Mouse (Mus musculus): ENCODE measurements around the gene Lcn3. TPM values are rescaled to one million over a fixed set of nuclear protein-coding genes. Genes with fewer than 3 reads are reported as not detected.
"Not testable (repeated sequence)": the region's sequence is repeated elsewhere in the genome, so short reads cannot be mapped to it uniquely, and the experiment has no call there.

Lcn3 gene
- polyA plus RNA-seq, 1 experiment from 2014 or later = not detected

DNA sequence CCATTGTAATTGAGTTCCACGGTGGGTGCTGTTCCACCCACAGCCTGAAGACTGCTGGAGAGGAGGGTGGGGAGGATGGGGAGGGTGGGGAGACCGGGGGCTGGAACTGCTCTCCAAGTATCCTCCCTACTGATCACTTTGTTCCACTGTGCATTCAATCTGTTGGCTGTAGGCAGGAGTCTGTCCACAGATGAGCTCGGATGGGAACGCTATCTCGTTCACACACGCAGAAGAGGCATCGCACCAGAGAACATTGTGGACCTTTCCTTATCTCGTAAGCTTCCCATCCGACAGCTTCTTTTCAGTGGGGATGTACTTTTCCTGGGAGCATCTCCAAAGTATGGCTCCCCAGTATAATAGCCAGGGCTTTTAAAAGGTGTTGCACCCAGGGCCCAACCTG is 13.7 kb downstream of the Lcn3 start:
- no peaks in the 10 kb centered on the region for H3K4me1 ChIP-seq
- no peak overlapping the region for H3K4me3 ChIP-seq
- no peak overlapping the region for H3K27ac ChIP-seq (replicated peaks)
- no peak overlapping the region for H3K9ac ChIP-seq (replicated peaks)
- no peak overlapping the region for H3K4me2 ChIP-seq (replicated peaks)
- 93% methylated on average over 9 of the region's 9 CpGs for WGBS
- ATAC-seq (ENCODE audit: low FRiP score, low read depth) = no peak
- H3K36me3 ChIP-seq = no peaks in the 10 kb centered on the region
- no peaks in the 10 kb centered on the region for H3K27me3 ChIP-seq
- H3K9me3 ChIP-seq = no peaks in the 10 kb centered on the region

DNA sequence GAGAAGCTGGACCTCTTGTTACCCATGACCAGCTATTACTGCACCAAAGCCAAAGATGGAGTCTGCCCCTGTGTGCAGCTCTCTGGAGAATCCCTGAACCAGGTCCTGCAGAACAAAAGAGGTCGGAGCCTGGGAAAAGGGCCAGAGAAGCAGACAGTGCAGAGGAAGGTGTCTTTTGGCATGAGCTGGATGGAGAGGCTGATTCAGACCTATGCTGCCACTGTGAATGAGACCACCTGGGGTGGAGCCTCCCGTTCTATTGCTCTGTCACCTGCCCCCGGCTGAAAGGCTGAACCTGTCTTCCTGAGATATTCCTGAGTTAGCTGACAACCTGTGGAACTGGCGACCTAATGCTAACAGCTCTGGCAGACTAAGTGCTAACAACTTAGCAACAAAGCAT is 15.6 kb downstream of the Lcn3 start:
- Histone ChIP-seq H3K36me3 (no peaks in the 10 kb centered on the region), H3K4me3 (no peak overlapping the region), H3K9me3 (no peaks in the 10 kb centered on the region), H3K27me3 (no peaks in the 10 kb centered on the region), H3K9ac (replicated peaks) (no peak overlapping the region), H3K4me2 (replicated peaks) (no peak overlapping the region), H3K4me1 (no peaks in the 10 kb centered on the region; the same call in 1 of the 2 replicates), H3K27ac (replicated peaks) (no peak overlapping the region)
- WGBS = 63% methylated on average over 4 of the region's 4 CpGs
- no peak for ATAC-seq (ENCODE audit: low FRiP score, low read depth)

DNA sequence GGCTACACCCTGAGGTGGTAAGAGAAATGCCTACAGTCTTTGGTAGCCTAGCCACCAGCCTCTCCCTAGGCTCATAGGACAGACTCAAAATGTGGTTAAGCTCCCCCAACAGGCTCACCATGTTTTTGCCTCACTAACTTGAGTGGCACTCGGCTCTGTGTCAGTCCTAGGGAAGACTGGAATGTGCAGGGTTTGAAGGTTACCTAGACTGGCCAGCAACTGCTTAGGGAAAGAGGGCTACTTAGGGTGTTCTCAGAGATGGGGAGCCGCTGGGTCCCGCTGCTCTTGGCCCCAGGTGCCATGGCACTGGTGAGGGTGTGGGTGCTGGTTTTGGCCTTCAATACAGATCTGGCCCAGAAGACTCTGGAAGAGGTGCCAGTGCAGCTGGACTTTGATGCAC is 16.6 kb downstream of the Lcn3 start, which contains the start of gene Gm13539:
Gene Gm13539 (plus strand): TSS at position 301 of the 400 bp plus-strand sequence.
- Histone ChIP-seq H3K4me2 (replicated peaks) (no peak within 1 kb of the TSS), H3K9ac (replicated peaks) (no peak within 1 kb of the TSS), H3K9me3 (no peaks in the 10 kb centered on the region), H3K27ac (replicated peaks) (no peak within 1 kb of the TSS), H3K27me3 (no peaks in the 10 kb centered on the region), H3K4me3 (no peak within 1 kb of the TSS), H3K36me3 (no peaks in the 10 kb centered on the region), H3K4me1 (no peaks in the 10 kb centered on the region; the same call in 1 of the 2 replicates)
- ATAC-seq (ENCODE audit: low FRiP score, low read depth) = no peak
- WGBS = 83% methylated on average over 3 of the region's 3 CpGs

DNA sequence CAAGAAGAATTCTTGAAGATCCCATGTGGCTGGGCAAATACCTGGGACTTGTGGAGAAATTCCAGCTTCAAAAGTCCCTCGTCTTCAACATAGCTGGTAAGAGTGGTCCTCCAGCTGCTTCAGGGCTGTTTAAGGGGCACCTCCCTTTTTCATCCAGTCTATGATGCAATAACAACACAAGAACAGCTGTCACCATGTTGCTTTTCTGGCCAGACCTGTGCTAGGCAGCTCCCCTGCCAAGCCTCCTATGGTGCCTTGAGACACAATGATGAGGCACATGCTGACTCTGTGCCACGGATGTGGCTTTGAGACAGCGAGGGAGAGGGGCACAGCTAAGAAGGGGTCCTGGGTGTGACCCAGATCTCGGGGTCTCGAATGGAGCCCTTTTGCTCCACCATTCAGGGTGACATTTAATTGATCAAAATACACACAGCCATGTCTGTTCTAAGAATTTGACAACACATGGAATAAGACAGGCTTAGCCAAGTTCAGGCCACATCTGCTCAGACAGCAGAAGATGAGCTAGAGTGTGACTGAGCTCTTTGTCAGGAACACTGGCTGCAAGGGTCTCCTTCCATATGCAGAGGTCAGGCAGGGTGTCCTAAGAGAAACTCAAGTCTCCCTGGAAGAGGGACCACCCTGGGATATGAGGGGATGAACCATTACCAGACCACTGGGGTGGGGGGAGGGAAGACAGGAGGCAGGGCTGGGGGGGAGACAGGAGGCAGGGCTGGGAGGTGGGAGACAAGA is 20.4 kb downstream of the Lcn3 start:
- WGBS = 71% methylated on average over 5 of the region's 5 CpGs
- Histone ChIP-seq H3K4me1 (no peaks in the 10 kb centered on the region; the same call in 1 of the 2 replicates), H3K4me2 (replicated peaks) (no peak overlapping the region), H3K4me3 (no peak overlapping the region), H3K27me3 (no peaks in the 10 kb centered on the region), H3K27ac (replicated peaks) (no peak overlapping the region), H3K36me3 (no peaks in the 10 kb centered on the region), H3K9me3 (no peaks in the 10 kb centered on the region), H3K9ac (replicated peaks) (no peak overlapping the region)
- no peak for ATAC-seq (ENCODE audit: low FRiP score, low read depth)

DNA sequence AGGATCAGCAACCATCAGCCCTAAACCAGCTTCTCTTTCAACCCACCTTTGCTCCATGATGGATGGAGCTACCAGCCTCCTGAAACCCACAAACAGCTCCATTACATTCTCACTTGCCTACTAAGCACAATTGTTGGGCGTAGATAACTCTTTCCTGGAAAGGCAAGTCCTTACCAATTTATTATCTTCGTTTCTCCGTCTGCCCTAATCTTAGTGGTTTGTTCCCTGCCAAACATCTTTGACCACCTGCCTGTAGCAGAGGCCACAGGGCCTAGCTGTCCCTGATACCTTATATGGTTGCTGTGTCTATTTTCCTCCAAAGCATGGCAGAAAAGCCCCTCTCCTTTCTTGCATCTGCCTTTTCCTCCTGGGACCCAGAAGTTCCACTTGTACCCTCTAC is 23.7 kb downstream of the Lcn3 start:
- H3K4me3 ChIP-seq = no peak overlapping the region

DNA sequence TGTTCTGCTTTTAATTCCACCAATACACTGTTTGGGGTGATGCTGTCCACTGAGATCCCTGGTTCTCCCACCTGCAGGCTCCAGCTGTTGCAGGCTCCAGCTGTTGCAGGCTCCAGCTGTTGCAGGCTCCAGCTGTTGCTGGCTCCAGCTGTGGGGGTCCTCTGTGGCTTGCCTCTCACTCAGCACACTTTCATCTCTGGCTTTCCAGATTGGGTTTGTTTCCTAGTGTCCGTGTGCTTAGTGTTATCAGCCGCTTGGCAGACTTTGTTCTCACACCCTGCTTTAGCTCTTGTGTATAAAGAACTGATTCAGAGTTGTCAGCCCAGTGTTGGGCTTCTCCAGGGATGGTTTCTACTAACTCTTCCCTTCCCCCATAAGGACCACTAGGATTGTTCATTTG is 32.3 kb downstream of the Lcn3 start:
- Histone ChIP-seq H3K9me3 (no peaks in the 10 kb centered on the region), H3K4me3 (no peak overlapping the region), H3K4me1 (0 out of 2 replicates have a peak, but pooled peaks cover 6% of the 10 kb centered on the region), H3K9ac (replicated peaks) (no peak overlapping the region), H3K27ac (replicated peaks) (no peak overlapping the region), H3K4me2 (replicated peaks) (no peak overlapping the region), H3K27me3 (no peaks in the 10 kb centered on the region), H3K36me3 (no peaks in the 10 kb centered on the region)
- 50% methylated on average over 2 of the region's 2 CpGs for WGBS
- no peak for ATAC-seq (ENCODE audit: low FRiP score, low read depth)

More for the DNA sequence above, 23.7 kb downstream of the Lcn3 start:
- Histone ChIP-seq H3K36me3 (no peaks in the 10 kb centered on the region), H3K4me1 (no peaks in the 10 kb centered on the region; the same call in 1 of the 2 replicates), H3K27me3 (no peaks in the 10 kb centered on the region), H3K27ac (replicated peaks) (no peak overlapping the region), H3K9ac (replicated peaks) (no peak overlapping the region), H3K9me3 (no peaks in the 10 kb centered on the region), H3K4me2 (replicated peaks) (no peak overlapping the region)
- no peak for ATAC-seq (ENCODE audit: low FRiP score, low read depth)
- WGBS = 89% methylated on average over 3 of the region's 3 CpGs

DNA sequence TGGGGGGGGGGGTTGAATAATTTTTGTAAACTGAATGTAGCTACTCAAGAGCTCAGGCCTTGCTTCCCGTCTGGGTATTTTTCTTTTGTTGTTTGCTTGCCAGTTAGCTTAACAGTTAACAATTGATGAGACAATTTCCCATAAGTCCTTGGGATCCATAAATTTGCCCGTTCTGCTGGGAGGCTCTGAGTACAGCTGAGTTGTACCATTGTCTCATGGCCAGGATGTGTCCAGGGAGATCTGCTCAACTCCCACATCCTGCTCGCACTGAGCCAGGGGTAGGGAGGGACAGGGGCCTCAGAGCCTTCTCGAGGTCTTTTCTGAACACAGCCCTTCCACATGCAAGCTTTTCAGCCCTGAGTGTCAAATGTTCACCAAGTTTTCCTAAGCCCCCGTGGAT is 32.7 kb downstream of the Lcn3 start:
- Histone ChIP-seq H3K4me2 (replicated peaks) (no peak overlapping the region), H3K27ac (replicated peaks) (no peak overlapping the region), H3K4me1 (0 out of 2 replicates have a peak, but pooled peaks cover 6% of the 10 kb centered on the region), H3K9me3 (no peaks in the 10 kb centered on the region), H3K36me3 (no peaks in the 10 kb centered on the region), H3K4me3 (no peak overlapping the region), H3K27me3 (no peaks in the 10 kb centered on the region), H3K9ac (replicated peaks) (no peak overlapping the region)
- no peak for ATAC-seq (ENCODE audit: low FRiP score, low read depth)
- 36% methylated on average over 5 of the region's 5 CpGs for WGBS

DNA sequence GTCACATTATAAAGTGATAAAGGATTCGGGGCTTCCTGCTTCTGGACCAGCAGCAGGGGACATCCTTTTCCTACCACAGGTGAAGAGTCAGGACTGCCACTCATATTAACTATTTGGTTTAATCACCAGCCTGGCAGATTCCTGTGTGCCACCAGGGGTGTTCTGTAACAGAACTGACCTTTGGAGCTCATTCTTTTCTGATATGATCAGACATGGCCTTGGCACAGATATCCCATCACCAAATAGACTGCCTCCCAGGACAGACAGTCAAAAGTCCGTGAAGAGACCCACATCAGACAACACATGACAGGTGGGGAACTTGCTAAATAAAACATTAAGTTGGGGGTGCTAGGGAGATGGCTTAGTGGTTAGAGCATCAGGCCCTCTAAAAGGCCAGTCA is 46.3 kb downstream of the Lcn3 start:
- Histone ChIP-seq H3K9ac (replicated peaks) (no peak overlapping the region), H3K27ac (replicated peaks) (no peak overlapping the region), H3K9me3 (no peaks in the 10 kb centered on the region), H3K36me3 (no peaks in the 10 kb centered on the region), H3K4me2 (replicated peaks) (no peak overlapping the region), H3K27me3 (no peaks in the 10 kb centered on the region), H3K4me1 (no peaks in the 10 kb centered on the region), H3K4me3 (no peak overlapping the region)
- WGBS = 81% methylated on average over 2 of the region's 2 CpGs
- ATAC-seq (ENCODE audit: low FRiP score, low read depth) = no peak

DNA sequence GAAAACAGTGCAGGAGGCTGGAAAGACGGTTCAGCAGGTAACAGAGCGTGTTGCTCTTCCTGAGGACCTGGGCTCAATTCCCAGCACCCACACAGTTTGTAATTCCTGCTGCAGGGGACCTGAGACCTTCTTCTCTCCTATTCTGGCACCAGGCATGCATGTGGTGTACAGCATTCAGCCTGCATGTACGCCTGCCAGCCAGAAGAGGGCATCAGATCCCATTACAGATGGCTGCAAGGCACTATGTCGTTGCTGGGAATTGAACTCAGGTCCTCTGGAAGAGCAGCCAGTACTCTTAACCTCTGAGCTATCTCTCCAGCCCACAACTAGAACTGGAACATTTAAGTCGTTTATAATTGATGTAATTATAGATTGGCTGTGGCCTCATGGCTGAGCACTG is 48.0 kb downstream of the Lcn3 start:
- H3K27ac ChIP-seq (replicated peaks) = no peak overlapping the region
- no peak for ATAC-seq (ENCODE audit: low FRiP score, low read depth)
- H3K4me3 ChIP-seq = no peak overlapping the region
- no peak overlapping the region for H3K4me2 ChIP-seq (replicated peaks)
- no peaks in the 10 kb centered on the region for H3K9me3 ChIP-seq
- no peaks in the 10 kb centered on the region for H3K4me1 ChIP-seq
- WGBS = 84% methylated on average over 5 of the region's 5 CpGs
- H3K9ac ChIP-seq (replicated peaks) = no peak overlapping the region
- no peaks in the 10 kb centered on the region for H3K27me3 ChIP-seq
- H3K36me3 ChIP-seq = no peaks in the 10 kb centered on the region

DNA sequence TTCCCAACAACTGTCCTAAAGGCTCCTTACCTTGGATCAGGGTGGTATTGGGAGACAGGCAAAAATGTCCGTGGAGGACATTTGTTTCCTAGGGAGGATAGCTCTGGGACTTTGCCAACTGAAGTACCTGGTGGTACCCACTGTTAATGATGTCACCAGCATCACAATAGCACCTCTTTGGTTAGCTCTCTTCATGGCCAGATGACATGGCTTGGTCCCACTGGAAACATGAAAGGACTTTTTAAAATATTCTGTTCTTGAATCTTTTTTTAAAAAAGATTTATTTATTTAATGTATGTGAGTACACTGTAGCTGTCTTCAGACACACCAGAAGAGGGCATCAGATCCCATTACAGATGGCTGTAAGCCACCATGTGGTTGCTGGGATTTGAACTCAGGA is 50.4 kb downstream of the Lcn3 start, which contains the start of gene Glt6d1:
Gene Glt6d1 (minus strand): TSS at position 101 of the 400 bp plus-strand sequence.
- H3K36me3 ChIP-seq; H3K9me3 ChIP-seq; ATAC-seq (ENCODE audit: low FRiP score, low read depth); H3K27ac ChIP-seq (replicated peaks); H3K4me2 ChIP-seq (replicated peaks); H3K9ac ChIP-seq (replicated peaks); H3K4me3 ChIP-seq; H3K27me3 ChIP-seq; H3K4me1 ChIP-seq: not testable (repeated sequence)
- WGBS = 81% methylated on average over 1 of the region's 1 CpGs
